Comparison of ENCODE assay signal across 17 mouse cellular contexts in genomic region chr9:115862802-115863201, GRCm38 (mm10). TPM values are rescaled to one million over a fixed set of nuclear protein-coding genes. Genes with fewer than 3 reads are reported as not detected.
A peak's percentile ranks its signal among the peaks of the same experiment; 100 is the strongest.
DNase-seq lines count a peak whose midpoint lies in the region; ATAC-seq and TF ChIP-seq lines count a peak whose summit lies in the region.
"Had no signal": no experiment of that assay in that cellular context is flagged by ENCODE, and none has a peak within 500 bp of the region (broad histone marks: within the 10 kb centered on the region; RNA-seq: fewer than 3 reads in every experiment).

No protein-coding gene starts in this region.

- no peaks in the 10 kb centered on the region for H3K36me3 ChIP-seq in liver, postnatal 0 days (replicated peaks; ENCODE audit: insufficient read depth, low read length)
- H3K36me3 ChIP-seq in forebrain, embryonic 14.5 days (ENCODE audit: control insufficient read depth, insufficient read depth, low read length) = no peaks in the 10 kb centered on the region
- no peaks in the 10 kb centered on the region for H3K36me3 ChIP-seq in midbrain, embryonic 13.5 days
- H3K36me3 ChIP-seq: limb, embryonic 12.5 days; neural tube, embryonic 12.5 days had no signal

- no peak overlapping the region for H3K27ac ChIP-seq in liver, postnatal 0 days (ENCODE audit: low read depth)
- no peak overlapping the region for H3K27ac ChIP-seq in forebrain, embryonic 14.5 days (ENCODE audit: low read depth, low read length)
- no peak overlapping the region for H3K27ac ChIP-seq in midbrain, embryonic 13.5 days
- H3K27ac ChIP-seq: hindbrain, embryonic 14.5 days; limb, embryonic 12.5 days; neural tube, embryonic 12.5 days; stomach, postnatal 0 days had no signal

- H3K4me1 ChIP-seq in liver, postnatal 0 days (ENCODE audit: insufficient read depth) = no peaks in the 10 kb centered on the region; the same call in 1 of the 2 replicates
- no peaks in the 10 kb centered on the region for H3K4me1 ChIP-seq in forebrain, embryonic 14.5 days (ENCODE audit: control insufficient read depth, insufficient read depth, low read length)
- no peaks in the 10 kb centered on the region for H3K4me1 ChIP-seq in midbrain, embryonic 13.5 days (replicated peaks)
- H3K4me1 ChIP-seq: limb, embryonic 12.5 days; neural tube, embryonic 12.5 days had no signal

- ATAC-seq in hematopoietic stem cell, adult 5-6 weeks (replicated peaks in 1 of 2; ENCODE audit: insufficient read depth in 1 of 2, low FRiP score in 2 of 2, low TSS enrichment in 1 of 2, low read depth in 1 of 2, poor library complexity in 2 of 2, severe bottlenecking in 2 of 2) = peak; percentile 7 to 56; a peak in 1 of 4 replicates
- ATAC-seq in liver, postnatal 0 days = peak; percentile 33; the same call in 1 of the 2 replicates
- ATAC-seq in forebrain, embryonic 14.5 days = no peak
- ATAC-seq in midbrain, embryonic 13.5 days = no peak
- ATAC-seq: forebrain, postnatal 0 days had no signal

- 56% methylated on average over 5 of the region's 5 CpGs for WGBS in liver, postnatal 0 days (ENCODE audit: insufficient replicate concordance)
- WGBS in forebrain, embryonic 14.5 days = 86% methylated on average over 5 of the region's 5 CpGs
- WGBS in midbrain, embryonic 13.5 days = 82% methylated on average over 5 of the region's 5 CpGs

- no peaks in the 10 kb centered on the region for H3K27me3 ChIP-seq in liver, postnatal 0 days (ENCODE audit: insufficient read depth, low read length)
- no peaks in the 10 kb centered on the region for H3K27me3 ChIP-seq in forebrain, embryonic 14.5 days (replicated peaks; ENCODE audit: control insufficient read depth, insufficient read depth, low read length)
- H3K27me3 ChIP-seq in midbrain, embryonic 13.5 days = no peaks in the 10 kb centered on the region
- H3K27me3 ChIP-seq: limb, embryonic 12.5 days; neural tube, embryonic 12.5 days had no signal

- H3K9me3 ChIP-seq in liver, postnatal 0 days (ENCODE audit: low read length) = no peaks in the 10 kb centered on the region
- H3K9me3 ChIP-seq in forebrain, embryonic 14.5 days (replicated peaks; ENCODE audit: control insufficient read depth, low read length) = no peaks in the 10 kb centered on the region
- no peaks in the 10 kb centered on the region for H3K9me3 ChIP-seq in midbrain, embryonic 13.5 days
- H3K9me3 ChIP-seq: limb, embryonic 12.5 days; neural tube, embryonic 12.5 days had no signal

- H3K9ac ChIP-seq in liver, postnatal 0 days (replicated peaks) = no peak overlapping the region
- H3K9ac ChIP-seq in forebrain, embryonic 14.5 days (ENCODE audit: low read length) = no peak overlapping the region
- H3K9ac ChIP-seq in midbrain, embryonic 13.5 days (replicated peaks) = no peak overlapping the region
- H3K9ac ChIP-seq: forebrain, postnatal 0 days; hindbrain, embryonic 14.5 days; limb, embryonic 12.5 days; neural tube, embryonic 12.5 days had no signal

- no peak overlapping the region for H3K4me2 ChIP-seq in liver, postnatal 0 days (ENCODE audit: low read depth, low read length)
- H3K4me2 ChIP-seq in forebrain, embryonic 14.5 days (ENCODE audit: low read length) = no peak overlapping the region
- no peak overlapping the region for H3K4me2 ChIP-seq in midbrain, embryonic 13.5 days (replicated peaks)
- H3K4me2 ChIP-seq: hindbrain, embryonic 14.5 days; limb, embryonic 12.5 days; neural tube, embryonic 12.5 days had no signal

- no peak for TF ChIP-seq CTCF in liver, postnatal 0 days (IDR thresholded peaks at IDR 0.05; ENCODE audit: low read depth)

- H3K4me3 ChIP-seq in liver, postnatal 0 days (ENCODE audit: low read depth, low read length) = no peak overlapping the region
- H3K4me3 ChIP-seq in forebrain, embryonic 14.5 days (ENCODE audit: low read depth, low read length) = no peak overlapping the region
- no peak overlapping the region for H3K4me3 ChIP-seq in midbrain, embryonic 13.5 days (replicated peaks)
- H3K4me3 ChIP-seq: limb, embryonic 12.5 days; neural tube, embryonic 12.5 days had no signal

- TF ChIP-seq EP300 in liver, postnatal 0 days (IDR thresholded peaks at IDR 0.05; ENCODE audit: low read depth) = no peak

- DNase-seq in B cell, adult 2 months = peak; percentile 5 to 19
- peak; percentile 90 for DNase-seq in R1 (ENCODE audit: low read depth, low spot score)
- no peak for DNase-seq in liver, postnatal 0 days
- no peak for DNase-seq in adrenal gland, postnatal 36 days
- DNase-seq in forebrain, embryonic 14.5 days (ENCODE audit: low spot score) = no peak
- no peak for DNase-seq in thymus, postnatal 36 days
- DNase-seq: cerebellum, adult 2 months; forebrain, postnatal 0 days; kidney, adult 2 months; midbrain, embryonic 14.5 days; retina, postnatal 1 day had no signal

RNA-seq across cellular contexts. Expression of gene Gadl1, which starts 46.5 kb away (rescaled TPM):
- total RNA-seq in hematopoietic stem cell, adult 5-6 weeks (2017) = 0.74 TPM in 1 of 2 replicates, not detected in the other
- polyA plus RNA-seq in liver, postnatal 0 days (2015; fragmentation: Nextera tagmentation; extraction: Ambion mirVana) = 0.19 and 0.22 TPM in 2 replicates
- under 1 TPM; 0.10 to 0.30 TPM for total RNA-seq in adrenal gland, postnatal 36 days (2021)
- polyA plus RNA-seq in forebrain, embryonic 14.5 days (2014; fragmentation: Nextera tagmentation; extraction: Ambion mirVana) = 0.23 and 0.37 TPM in 2 replicates
- polyA plus RNA-seq in midbrain, embryonic 13.5 days (2015; fragmentation: Nextera tagmentation; extraction: Ambion mirVana) = 0.22 and 0.49 TPM in 2 replicates
- polyA plus RNA-seq: kidney, adult 2 months had no signal

Comparison
In these comparisons a context has a peak if more than half of its experiments do, and no peak if none do; other contexts are left out.
1. DNase-seq: peak in B cell, adult 2 months (2 of 2) and R1 (single experiment); none in liver, postnatal 0 days (single experiment), adrenal gland, postnatal 36 days (0 of 2), forebrain, embryonic 14.5 days (single experiment) and thymus, postnatal 36 days (0 of 2).
2. ATAC-seq: peak in hematopoietic stem cell, adult 5-6 weeks (2 of 2) and liver, postnatal 0 days (single experiment); none in forebrain, embryonic 14.5 days (single experiment) and midbrain, embryonic 13.5 days (single experiment).